Mouse (Mus musculus) CD4-positive, CD25-positive, alpha-beta regulatory T cell, adult 9 weeks (primary cell): ENCODE measurements around the gene Siah2. TPM values are rescaled to one million over a fixed set of nuclear protein-coding genes. Genes with fewer than 3 reads are reported as not detected.

Experiments used
- polyA plus RNA-seq: library from polyadenylated mRNA; unstranded; fragments of 100-300 nt; shearing (Covaris generic); gene quantifications from one replicate; pipeline ENCODE4 v1.2.1, GENCODE M21; 2017

The Siah2 gene
- 1.3 TPM for polyA plus RNA-seq

DNA sequence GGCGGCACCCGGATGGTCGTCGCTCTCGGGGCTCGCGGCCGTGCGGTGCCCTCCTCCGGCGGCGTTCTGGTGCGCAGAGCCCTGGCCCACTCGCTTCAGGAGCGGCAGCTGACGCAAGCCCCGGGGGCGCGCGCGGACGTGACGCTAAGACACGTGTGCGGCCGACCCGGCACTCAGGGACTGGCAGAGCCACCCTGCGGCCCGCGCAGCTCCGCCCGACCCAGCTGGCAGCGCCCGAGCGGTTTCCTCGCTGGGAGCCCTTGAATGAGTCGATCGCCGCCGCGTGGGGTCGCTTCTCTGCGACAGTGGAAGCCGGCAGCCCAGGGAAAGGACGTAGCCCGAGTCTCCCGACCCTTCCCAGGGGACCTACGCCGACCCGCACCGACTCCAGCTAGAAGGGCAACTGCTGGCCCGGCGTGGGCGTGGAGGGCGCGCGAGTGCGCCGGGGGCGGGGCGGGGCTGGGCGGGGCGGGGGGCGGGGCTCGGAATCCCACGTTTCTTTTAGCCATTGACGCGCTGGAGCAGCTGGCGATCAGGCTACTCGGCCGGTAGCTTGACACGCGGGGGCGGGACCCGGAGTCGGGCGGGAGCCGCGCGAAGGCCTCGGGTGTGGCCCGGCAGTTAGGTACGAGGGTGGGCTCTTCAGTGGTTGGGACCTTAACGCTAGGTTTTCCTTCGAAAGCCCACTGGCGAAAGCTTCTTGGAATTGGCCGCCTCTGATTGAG lies at the start of gene Siah2:
Gene Siah2 (minus strand): TSS at position 404 of the 725 bp plus-strand sequence.

GRCm38 (mm10) chr3:58636406-58637295 lies 55.5 kb downstream of the Siah2 start, which contains the start of gene Erich6:
Gene Erich6, minus strand, starts transcription at chr3:58637207.

Other genes starting within 250 kb of the Siah2 start
- gene Eif2a, start 166.6 kb downstream of the Siah2 start, polyA plus RNA-seq: 36.1 TPM
- gene Serp1, start 166.5 kb downstream of the Siah2 start, polyA plus RNA-seq: 50.5 TPM
- 21.6 TPM for gene Selenot, start 115.8 kb downstream of the Siah2 start, polyA plus RNA-seq
- gene Erich6, start 55.2 kb downstream of the Siah2 start, polyA plus RNA-seq: not detected
- not detected for gene Mindy4b-ps, start 129.9 kb upstream of the Siah2 start, polyA plus RNA-seq
- not detected for gene Clrn1, start 192.9 kb upstream of the Siah2 start, polyA plus RNA-seq